Mouse (Mus musculus): ENCODE measurements around the gene Dnajb3. TPM values are rescaled to one million over a fixed set of nuclear protein-coding genes. Genes with fewer than 3 reads are reported as not detected.

Gene Dnajb3
- polyA plus RNA-seq, 1 experiment: 1.6 TPM

DNA sequence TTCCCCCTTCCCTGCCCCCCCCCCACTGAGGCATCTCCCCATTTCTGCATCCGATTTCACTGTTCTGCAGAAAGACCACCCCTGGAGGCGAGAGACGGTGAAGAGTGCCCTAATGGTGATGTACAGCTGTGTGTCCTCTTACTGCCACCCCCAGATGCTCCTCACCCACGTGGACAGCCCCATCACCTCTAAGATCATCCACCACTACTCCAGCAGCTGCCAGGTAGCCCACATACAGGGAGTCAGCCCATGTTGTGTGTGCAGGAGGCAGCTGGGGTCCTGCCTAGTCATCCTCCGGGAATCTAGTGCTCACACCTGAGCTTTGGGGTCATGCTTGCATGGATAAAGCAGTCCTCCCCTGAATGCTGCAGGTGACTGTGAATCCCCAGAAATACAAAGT is 38.3 kb upstream of the Dnajb3 start:
- TF ChIP-seq CTCF (IDR thresholded peaks at IDR 0.05; ENCODE audit: extremely low read depth, insufficient read depth, low read length) (no peak), POLR2A (IDR thresholded peaks at IDR 0.05; ENCODE audit: extremely low read depth, insufficient read depth, low read length) (no peak)
- no peaks in the 10 kb centered on the region for H3K4me1 ChIP-seq (ENCODE audit: control insufficient read depth, insufficient read depth, low read length)
- H3K27ac ChIP-seq (ENCODE audit: insufficient read depth, low read length): no peak overlapping the region
- no peak overlapping the region for H3K4me3 ChIP-seq (ENCODE audit: insufficient read depth, low read length)

DNA sequence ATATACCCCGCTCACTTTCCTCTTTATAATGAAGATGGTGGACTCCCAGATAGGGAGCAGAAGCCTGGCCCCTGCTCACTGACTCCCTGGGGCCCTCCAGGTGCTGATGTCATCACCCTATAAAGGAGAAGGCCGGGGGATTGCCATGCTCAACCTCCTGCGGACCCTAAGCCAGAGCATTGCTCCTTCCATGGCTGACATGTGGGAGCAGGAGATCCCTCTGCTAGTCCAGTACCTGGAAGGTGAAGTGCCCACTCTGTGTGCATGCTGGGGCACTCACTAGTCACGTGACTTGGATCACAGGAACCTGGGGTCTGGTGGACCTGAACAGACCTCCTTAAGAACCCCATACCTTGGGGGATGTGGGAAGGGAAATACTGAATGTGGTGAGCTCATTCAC is 35.0 kb upstream of the Dnajb3 start:
- H3K4me3 ChIP-seq (ENCODE audit: insufficient read depth, low read length): no peak overlapping the region
- no peaks in the 10 kb centered on the region for H3K4me1 ChIP-seq (ENCODE audit: control insufficient read depth, insufficient read depth, low read length)
- TF ChIP-seq POLR2A (IDR thresholded peaks at IDR 0.05; ENCODE audit: extremely low read depth, insufficient read depth, low read length) (no peak), CTCF (IDR thresholded peaks at IDR 0.05; ENCODE audit: extremely low read depth, insufficient read depth, low read length) (no peak)
- no peak overlapping the region for H3K27ac ChIP-seq (ENCODE audit: insufficient read depth, low read length)

GRCm38 (mm10) chr1:88240072-88240471 is 34.5 kb upstream of the Dnajb3 start:
- Histone ChIP-seq H3K4me3 (ENCODE audit: insufficient read depth, low read length) (no peak overlapping the region), H3K27ac (ENCODE audit: insufficient read depth, low read length) (no peak overlapping the region), H3K4me1 (ENCODE audit: control insufficient read depth, insufficient read depth, low read length) (no peaks in the 10 kb centered on the region)
- TF ChIP-seq CTCF (IDR thresholded peaks at IDR 0.05; ENCODE audit: extremely low read depth, insufficient read depth, low read length) (no peak), POLR2A (IDR thresholded peaks at IDR 0.05; ENCODE audit: extremely low read depth, insufficient read depth, low read length) (no peak)

- Histone ChIP-seq H3K4me3 (ENCODE audit: insufficient read depth, low read length) (no peak overlapping the region), H3K4me1 (ENCODE audit: control insufficient read depth, insufficient read depth, low read length) (no peaks in the 10 kb centered on the region), H3K27ac (ENCODE audit: insufficient read depth, low read length) (no peak overlapping the region)
- no peak for TF ChIP-seq CTCF (IDR thresholded peaks at IDR 0.05; ENCODE audit: extremely low read depth, insufficient read depth, low read length)
- TF ChIP-seq POLR2A (IDR thresholded peaks at IDR 0.05; ENCODE audit: extremely low read depth, insufficient read depth, low read length): no peak
Observed at GRCm38 (mm10) chr1:88238771-88239170, 33.2 kb upstream of the Dnajb3 start.

DNA sequence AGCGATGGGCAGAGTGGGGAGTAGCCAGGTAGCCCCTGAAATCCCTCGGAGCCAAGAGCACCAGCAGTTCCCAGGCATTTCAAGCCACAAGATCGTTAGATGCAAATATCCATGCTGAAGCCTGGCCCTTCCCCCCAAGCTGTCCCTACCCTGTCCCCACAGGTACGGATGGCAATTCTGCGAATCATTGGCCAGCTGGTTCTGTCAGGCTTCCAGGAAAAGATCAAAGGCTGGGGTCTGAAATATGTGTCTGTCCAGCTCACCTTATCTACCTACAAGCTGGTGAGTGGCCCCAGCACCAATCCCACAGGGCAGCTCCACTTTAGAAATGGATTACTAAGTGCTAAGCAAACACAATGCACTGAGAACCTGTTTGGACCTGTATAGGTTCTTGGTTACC is 31.7 kb upstream of the Dnajb3 start:
- no peaks in the 10 kb centered on the region for H3K4me1 ChIP-seq (ENCODE audit: control insufficient read depth, insufficient read depth, low read length)
- TF ChIP-seq POLR2A (IDR thresholded peaks at IDR 0.05; ENCODE audit: extremely low read depth, insufficient read depth, low read length): no peak
- TF ChIP-seq CTCF (IDR thresholded peaks at IDR 0.05; ENCODE audit: extremely low read depth, insufficient read depth, low read length): no peak
- H3K27ac ChIP-seq (ENCODE audit: insufficient read depth, low read length): no peak overlapping the region
- no peak overlapping the region for H3K4me3 ChIP-seq (ENCODE audit: insufficient read depth, low read length)

GRCm38 (mm10) chr1:88235894-88236415 is 30.4 kb upstream of the Dnajb3 start:
- no peak for TF ChIP-seq CTCF (IDR thresholded peaks at IDR 0.05; ENCODE audit: extremely low read depth, insufficient read depth, low read length)
- TF ChIP-seq POLR2A (IDR thresholded peaks at IDR 0.05; ENCODE audit: extremely low read depth, insufficient read depth, low read length): no peak
- no peaks in the 10 kb centered on the region for H3K4me1 ChIP-seq (ENCODE audit: control insufficient read depth, insufficient read depth, low read length)

GRCm38 (mm10) chr1:88235046-88235893 is 29.7 kb upstream of the Dnajb3 start:
- no peak for TF ChIP-seq POLR2A (IDR thresholded peaks at IDR 0.05; ENCODE audit: extremely low read depth, insufficient read depth, low read length)
- no peak for TF ChIP-seq CTCF (IDR thresholded peaks at IDR 0.05; ENCODE audit: extremely low read depth, insufficient read depth, low read length)
- Histone ChIP-seq H3K27ac (ENCODE audit: insufficient read depth, low read length) (no peak overlapping the region), H3K4me3 (ENCODE audit: insufficient read depth, low read length) (no peak overlapping the region), H3K4me1 (ENCODE audit: control insufficient read depth, insufficient read depth, low read length) (no peaks in the 10 kb centered on the region)

More at GRCm38 (mm10) chr1:88235894-88236415, 30.4 kb upstream of the Dnajb3 start:
- H3K27ac ChIP-seq (ENCODE audit: insufficient read depth, low read length): no peak overlapping the region
- no peak overlapping the region for H3K4me3 ChIP-seq (ENCODE audit: insufficient read depth, low read length)

DNA sequence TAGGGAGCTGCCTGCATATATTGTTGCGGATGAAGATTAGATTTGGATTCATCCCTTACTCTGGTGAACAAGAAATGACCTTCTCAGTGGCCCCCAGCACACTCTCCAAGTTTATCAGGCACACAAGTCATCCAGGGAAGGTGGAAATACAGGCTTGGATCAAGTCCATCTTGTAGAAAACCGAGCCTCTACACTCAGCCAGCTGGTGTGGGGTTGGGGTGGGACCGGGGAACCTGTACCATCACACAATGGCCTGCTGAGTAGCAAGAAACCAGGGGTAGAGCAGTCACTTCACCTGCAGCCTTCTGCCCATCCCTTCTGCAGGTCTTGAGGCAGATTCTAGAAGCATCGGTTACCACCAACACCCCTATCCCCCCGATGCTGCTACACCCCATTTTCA is 29.1 kb upstream of the Dnajb3 start:
- Histone ChIP-seq H3K4me3 (ENCODE audit: insufficient read depth, low read length) (no peak overlapping the region), H3K27ac (ENCODE audit: insufficient read depth, low read length) (no peak overlapping the region), H3K4me1 (ENCODE audit: control insufficient read depth, insufficient read depth, low read length) (no peaks in the 10 kb centered on the region)
- no peak for TF ChIP-seq CTCF (IDR thresholded peaks at IDR 0.05; ENCODE audit: extremely low read depth, insufficient read depth, low read length)
- TF ChIP-seq POLR2A (IDR thresholded peaks at IDR 0.05; ENCODE audit: extremely low read depth, insufficient read depth, low read length): no peak

- Histone ChIP-seq H3K4me3 (ENCODE audit: insufficient read depth, low read length) (no peak overlapping the region), H3K4me1 (ENCODE audit: control insufficient read depth, insufficient read depth, low read length) (no peaks in the 10 kb centered on the region), H3K27ac (ENCODE audit: insufficient read depth, low read length) (no peak overlapping the region)
- no peak for TF ChIP-seq CTCF (IDR thresholded peaks at IDR 0.05; ENCODE audit: extremely low read depth, insufficient read depth, low read length)
- TF ChIP-seq POLR2A (IDR thresholded peaks at IDR 0.05; ENCODE audit: extremely low read depth, insufficient read depth, low read length): no peak
Observed at GRCm38 (mm10) chr1:88234248-88234610, 28.6 kb upstream of the Dnajb3 start.
